In the genomic region with DNA sequence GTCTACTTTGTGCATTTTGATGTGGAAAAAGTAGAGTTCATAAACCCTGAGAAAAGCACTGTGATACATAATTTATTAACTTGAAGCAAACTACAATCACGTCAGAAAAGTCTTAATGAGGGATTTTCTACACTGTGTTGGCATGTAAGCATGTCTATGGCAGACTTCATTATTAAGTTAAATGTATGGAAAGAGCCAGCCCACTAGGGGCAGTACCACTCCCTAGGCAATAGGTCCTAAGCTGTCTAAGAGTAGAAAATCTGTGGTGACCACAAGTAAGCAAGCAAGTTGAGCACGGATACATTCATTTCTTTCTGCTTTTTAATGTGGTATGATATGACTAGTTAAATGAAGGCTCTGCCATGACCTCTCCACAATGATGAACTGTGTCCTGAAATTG, we compare ENCODE assay signal across 22 mouse cellular contexts. TPM values are rescaled to one million over a fixed set of nuclear protein-coding genes. Genes with fewer than 3 reads are reported as not detected.
DNase-seq lines count a peak whose midpoint lies in the region; ATAC-seq and TF ChIP-seq lines count a peak whose summit lies in the region.
"Had no signal": no experiment of that assay in that cellular context is flagged by ENCODE, and none has a peak within 500 bp of the region (broad histone marks: within the 10 kb centered on the region; RNA-seq: fewer than 3 reads in every experiment).

No protein-coding gene starts in this region.

- H3K4me2 ChIP-seq in neural tube, embryonic 15.5 days: no peak overlapping the region
- H3K4me2 ChIP-seq: embryonic facial prominence, embryonic 15.5 days; forebrain, embryonic 15.5 days; heart, embryonic 13.5 days; hindbrain, embryonic 13.5 days had no signal

- no peaks in the 10 kb centered on the region for H3K27me3 ChIP-seq in heart, adult 2 months (ENCODE audit: control insufficient read depth, insufficient read depth, low read length)
- no peaks in the 10 kb centered on the region for H3K27me3 ChIP-seq in heart, embryonic 10.5 days (ENCODE audit: insufficient read depth, poor library complexity, severe bottlenecking)
- H3K27me3 ChIP-seq in neural tube, embryonic 15.5 days (replicated peaks): no peaks in the 10 kb centered on the region
- H3K27me3 ChIP-seq: embryonic facial prominence, embryonic 15.5 days; forebrain, embryonic 15.5 days; heart, embryonic 13.5 days; hindbrain, embryonic 13.5 days had no signal

- no peaks in the 10 kb centered on the region for H3K79me2 ChIP-seq in heart, adult 2 months (replicated peaks; ENCODE audit: control insufficient read depth, insufficient read depth, low read length)

- peaks cover 7% of the 10 kb centered on the region for H3K36me3 ChIP-seq in heart, adult 2 months (ENCODE audit: control insufficient read depth, insufficient read depth, low read length)
- peaks cover 50% of the 10 kb centered on the region for H3K36me3 ChIP-seq in heart, embryonic 10.5 days
- no peaks in the 10 kb centered on the region; the same call in 1 of the 2 replicates for H3K36me3 ChIP-seq in ES-E14 (ENCODE audit: control insufficient read depth, insufficient read depth, low read length, poor library complexity, severe bottlenecking)
- H3K36me3 ChIP-seq in neural tube, embryonic 15.5 days: 0 out of 2 replicates have a peak, but pooled peaks cover 2% of the 10 kb centered on the region

- WGBS in heart, adult 2 months: 94% methylated on average over 2 of the region's 2 CpGs
- WGBS in heart, embryonic 10.5 days: 88% methylated on average over 2 of the region's 2 CpGs
- WGBS in neural tube, embryonic 15.5 days: 98% methylated on average over 2 of the region's 2 CpGs

- no peak overlapping the region for H3K9ac ChIP-seq in heart, adult 2 months (ENCODE audit: low read depth, low read length)
- no peak overlapping the region for H3K9ac ChIP-seq in ES-E14 (ENCODE audit: insufficient read depth, low read depth, low read length, poor library complexity, severe bottlenecking)
- H3K9ac ChIP-seq in neural tube, embryonic 15.5 days (replicated peaks): no peak overlapping the region
- H3K9ac ChIP-seq: embryonic facial prominence, embryonic 15.5 days; forebrain, embryonic 15.5 days; heart, embryonic 13.5 days; hindbrain, embryonic 13.5 days had no signal

- H3K27ac ChIP-seq in heart, adult 2 months: no peak overlapping the region
- no peak overlapping the region for H3K27ac ChIP-seq in heart, embryonic 10.5 days
- H3K27ac ChIP-seq in ES-E14 (ENCODE audit: insufficient read depth, low read depth, low read length, poor library complexity, severe bottlenecking): no peak overlapping the region
- no peak overlapping the region for H3K27ac ChIP-seq in neural tube, embryonic 15.5 days (replicated peaks)
- H3K27ac ChIP-seq: embryonic facial prominence, embryonic 15.5 days; forebrain, embryonic 15.5 days; heart, embryonic 13.5 days; hindbrain, embryonic 13.5 days; hindbrain, postnatal 0 days had no signal

- ATAC-seq in neural tube, embryonic 15.5 days (ENCODE audit: low FRiP score): no peak
- ATAC-seq in activated CD4-positive, CD25-positive, alpha-beta regulatory T cell, adult 4 months: no peak
- ATAC-seq: CD4-positive, CD25-positive, alpha-beta regulatory T cell, adult 4 months; forebrain, embryonic 15.5 days; hindbrain, postnatal 0 days had no signal

- in situ Hi-C loops in ES-E14 (cut with MboI; ENCODE audit: low sequenced_read_pairs in 2 of 2, unreplicated experiment in 2 of 2): no loop called here

- no peak for DNase-seq in heart, adult 2 months
- no peak for DNase-seq in heart, embryonic 10.5 days (ENCODE audit: low spot score)
- DNase-seq in ES-E14 (ENCODE audit: low read depth, low spot score): peak; percentile 9
- DNase-seq in induced T-regulatory cell, adult 2 months (ENCODE audit: low read depth): peak; percentile 8
- DNase-seq in adrenal gland, adult 2 months: no peak
- DNase-seq: adrenal gland, adult 8-10 months; adrenal gland, postnatal 36 days; B cell, adult 2 months; cerebellum, adult 2 months; embryo, embryonic 11 days; gastrocnemius, postnatal 10 days; heart, postnatal 4 days; kidney, adult 11 months; kidney, adult 9 months had no signal

- TF ChIP-seq POLR2A in heart, adult 2 months (IDR thresholded peaks at IDR 0.05; ENCODE audit: insufficient read depth, low read depth, low read length): no peak

- H3K4me1 ChIP-seq in heart, adult 2 months (ENCODE audit: control insufficient read depth, insufficient read depth, low read length): no peaks in the 10 kb centered on the region
- H3K4me1 ChIP-seq in heart, embryonic 10.5 days: no peaks in the 10 kb centered on the region
- H3K4me1 ChIP-seq in ES-E14 (ENCODE audit: control insufficient read depth in 2 of 2, insufficient read depth in 2 of 2, low read length in 2 of 2, poor library complexity in 1 of 2): no peaks in the 10 kb centered on the region
- no peaks in the 10 kb centered on the region for H3K4me1 ChIP-seq in neural tube, embryonic 15.5 days
- H3K4me1 ChIP-seq: embryonic facial prominence, embryonic 15.5 days; forebrain, embryonic 15.5 days; heart, embryonic 13.5 days; hindbrain, embryonic 13.5 days had no signal

- TF ChIP-seq EP300 in heart, adult 2 months (IDR thresholded peaks at IDR 0.05; ENCODE audit: insufficient read depth, low read depth, low read length): no peak

- H3K9me3 ChIP-seq in heart, embryonic 10.5 days: no peaks in the 10 kb centered on the region
- H3K9me3 ChIP-seq in ES-E14 (ENCODE audit: control insufficient read depth, insufficient read depth, low read depth, low read length): no peaks in the 10 kb centered on the region
- no peaks in the 10 kb centered on the region for H3K9me3 ChIP-seq in neural tube, embryonic 15.5 days (replicated peaks)
- H3K9me3 ChIP-seq: embryonic facial prominence, embryonic 15.5 days; forebrain, embryonic 15.5 days; heart, embryonic 13.5 days; hindbrain, embryonic 13.5 days had no signal

- peak; percentile 9; the same call in 1 of the 2 replicates for TF ChIP-seq CTCF in heart, adult 2 months (IDR thresholded peaks at IDR 0.05)

- H3K4me3 ChIP-seq in heart, adult 2 months: no peak overlapping the region
- H3K4me3 ChIP-seq in heart, embryonic 10.5 days: no peak overlapping the region
- H3K4me3 ChIP-seq in ES-E14 (ENCODE audit: insufficient read depth in 1 of 2, low read depth in 1 of 2, low read length in 2 of 2, poor library complexity in 1 of 2, severe bottlenecking in 1 of 2): no peak overlapping the region
- no peak overlapping the region for H3K4me3 ChIP-seq in neural tube, embryonic 15.5 days (replicated peaks)
- H3K4me3 ChIP-seq: embryonic facial prominence, embryonic 15.5 days; forebrain, embryonic 15.5 days; heart, embryonic 13.5 days; hindbrain, embryonic 13.5 days had no signal

- intact Hi-C loops in heart, adult 2 months (cut with DNase I): no loop called here

TF ChIP-seq in ES-E14, 5 proteins besides CTCF, POLR2A, EP300 and RAD21:
- TF ChIP-seq CHD2 (IDR thresholded peaks at IDR 0.05; ENCODE audit: low read depth, low read length) (no peak), ZC3H11A (IDR thresholded peaks at IDR 0.05; ENCODE audit: borderline replicate concordance, low read depth, low read length) (no peak), ZNF384 (IDR thresholded peaks at IDR 0.05; ENCODE audit: low read depth, low read length) (no peak), MAFK (IDR thresholded peaks at IDR 0.05; ENCODE audit: insufficient read depth, low read depth, low read length) (no peak), HCFC1 (IDR thresholded peaks at IDR 0.05; ENCODE audit: borderline replicate concordance, insufficient read depth, low read length) (no peak)
TF ChIP-seq in ES-E14: peak in this region for 0.

RNA-seq across cellular contexts. Expression of a gene that starts 27.6 kb away (rescaled TPM):
- total RNA-seq in heart, adult 2 months (2021): 1 to 10 TPM; 1.8 to 3.1 TPM
- polyA plus RNA-seq in heart, adult 2 months (2012; rRNA removed): 0.98 and 2.0 TPM in 2 replicates
- 0.15 and 0.26 TPM in 2 replicates for polyA plus RNA-seq in heart, embryonic 10.5 days (2016; fragmentation: Nextera tagmentation; extraction: Ambion mirVana)
- 0.21 and 0.22 TPM in 2 replicates for total RNA-seq in ES-E14 (2012; rRNA removed)
- 10 to 100 TPM in 1 of 2 experiments, 1 to 10 TPM in 1; 8.7 to 24.7 TPM for total RNA-seq in adrenal gland, adult 2 months (2021)
- polyA plus RNA-seq in adrenal gland, adult 2 months (2012; rRNA removed): 0.18 and 0.75 TPM in 2 replicates
- polyA plus RNA-seq in neural tube, embryonic 15.5 days (2015; fragmentation: Nextera tagmentation; extraction: Ambion mirVana): 5.8 and 7.4 TPM in 2 replicates
- under 1 TPM; 0.50 to 0.54 TPM for polyA plus RNA-seq in activated CD4-positive, CD25-positive, alpha-beta regulatory T cell, adult 4 months (2017; shearing (Covaris generic))

Comparison
In these comparisons a context has a peak if more than half of its experiments do, and no peak if none do; other contexts are left out.
1. DNase-seq: peak in ES-E14 (single experiment) and induced T-regulatory cell, adult 2 months (single experiment); none in heart, adult 2 months (0 of 2), heart, embryonic 10.5 days (single experiment) and adrenal gland, adult 2 months (single experiment).